Mouse (Mus musculus): Measurements from ENCODE around the gene Pard6a. TPM values are rescaled to one million over a fixed set of nuclear protein-coding genes. Genes with fewer than 3 reads are reported as not detected.

Pard6a gene
- total RNA-seq, 2 experiments from 2014 or later: 7.7 to 22.2 TPM

GRCm38 (mm10) chr8:105699488-105700215 is 1.3 kb upstream of the Pard6a start:
- no peak for ATAC-seq (ENCODE audit: poor library complexity, severe bottlenecking)

DNA sequence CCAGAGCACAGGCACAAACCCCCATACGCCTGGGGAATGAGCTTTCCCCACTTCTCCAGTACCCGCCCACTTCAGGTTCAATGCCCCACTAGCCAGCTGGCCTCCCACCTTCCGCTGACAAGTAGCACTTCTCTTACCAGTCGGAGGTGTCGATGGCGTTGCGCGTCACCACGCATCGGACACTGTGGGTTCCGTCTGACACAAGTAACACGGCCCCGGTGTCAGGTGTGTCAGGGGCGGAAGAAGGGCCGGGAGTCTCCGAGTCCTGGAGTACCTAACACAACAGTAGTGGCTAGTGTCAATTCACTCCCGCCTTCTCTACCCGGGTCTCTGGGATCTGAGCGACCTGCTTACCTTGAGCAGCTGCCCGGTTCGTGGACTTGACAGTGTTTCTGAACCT is 382 bp upstream of the Pard6a start:
- peak; percentile 75 for ATAC-seq (ENCODE audit: poor library complexity, severe bottlenecking)

GRCm38 (mm10) chr8:105702001-105702401 is 1.1 kb downstream of the Pard6a start:
- no peak for ATAC-seq (ENCODE audit: poor library complexity, severe bottlenecking)

GRCm38 (mm10) chr8:105702731-105703415 is 1.9 kb downstream of the Pard6a start:
- ATAC-seq (ENCODE audit: poor library complexity, severe bottlenecking): no peak

- ATAC-seq (ENCODE audit: poor library complexity, severe bottlenecking): no peak
Observed at GRCm38 (mm10) chr8:105704146-105704812, 3.3 kb downstream of the Pard6a start.

DNA sequence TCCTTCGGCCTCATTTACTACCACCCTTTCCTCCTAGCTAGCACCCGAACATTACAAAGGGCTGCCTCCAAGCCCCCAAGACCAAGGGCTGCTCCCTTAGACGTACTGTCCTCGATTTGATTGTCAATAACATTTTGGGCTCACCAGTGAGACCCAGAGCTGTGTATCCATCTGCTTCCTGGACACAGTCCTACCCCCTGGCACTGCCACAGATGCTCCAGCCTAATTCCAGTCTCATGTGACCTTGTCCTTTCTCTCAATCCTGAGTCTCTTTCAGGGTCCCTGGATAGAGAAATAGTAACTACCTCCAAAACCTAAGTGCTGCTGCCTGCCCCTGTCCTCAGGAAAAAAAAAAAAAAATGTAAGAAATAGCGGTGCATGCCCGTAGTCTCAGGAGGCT is 4.0 kb downstream of the Pard6a start:
- ATAC-seq (ENCODE audit: poor library complexity, severe bottlenecking): no peak

DNA sequence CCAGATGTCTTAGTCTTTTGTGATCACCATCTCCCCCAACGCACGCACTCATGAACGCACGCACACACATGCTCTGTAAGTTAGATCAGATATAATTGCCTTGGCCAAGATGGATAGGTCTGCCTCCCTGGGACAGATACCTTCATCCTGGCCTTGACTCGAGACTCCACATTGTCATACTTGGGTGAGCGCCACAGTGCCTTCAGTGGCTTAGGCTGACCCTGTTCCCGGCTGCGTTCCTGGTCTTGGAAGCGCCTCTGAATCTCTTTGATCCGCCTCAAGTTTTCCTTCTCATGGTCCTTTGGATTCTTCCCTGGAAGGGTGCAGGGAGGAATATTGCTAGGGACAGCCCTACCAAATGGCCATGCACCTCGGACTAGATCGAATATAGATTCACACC is 5.5 kb downstream of the Pard6a start:
- ATAC-seq (ENCODE audit: poor library complexity, severe bottlenecking): no peak

GRCm38 (mm10) chr8:105707498-105708403 is 6.8 kb downstream of the Pard6a start, which contains the start of the genes 4933405L10Rik and Enkd1:
Gene 4933405L10Rik (plus strand): TSS chr8:105707655.
Gene Enkd1 (minus strand): TSS chr8:105708210.
- ATAC-seq (ENCODE audit: poor library complexity, severe bottlenecking): peak; percentile 97

DNA sequence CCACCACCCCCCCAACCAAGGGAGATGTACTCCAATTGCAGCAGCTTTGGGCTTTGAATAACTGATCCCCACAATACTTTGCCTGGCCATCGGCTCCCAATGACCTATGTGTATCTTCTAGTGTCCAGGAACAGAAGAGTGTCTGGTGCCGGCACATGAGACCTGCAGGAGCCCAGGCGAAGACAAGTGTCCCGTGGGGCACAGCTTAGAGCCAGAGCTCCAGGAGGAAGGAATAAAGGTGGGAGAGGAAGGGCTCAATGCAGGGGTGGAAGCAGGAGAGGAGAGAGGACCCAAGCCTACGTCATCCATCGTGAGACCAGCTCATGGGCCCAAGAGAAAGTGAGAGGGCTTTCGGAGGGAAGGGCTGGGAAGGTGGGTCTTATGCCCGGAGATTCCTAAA is 7.7 kb downstream of the Pard6a start:
- no peak for ATAC-seq (ENCODE audit: poor library complexity, severe bottlenecking)

DNA sequence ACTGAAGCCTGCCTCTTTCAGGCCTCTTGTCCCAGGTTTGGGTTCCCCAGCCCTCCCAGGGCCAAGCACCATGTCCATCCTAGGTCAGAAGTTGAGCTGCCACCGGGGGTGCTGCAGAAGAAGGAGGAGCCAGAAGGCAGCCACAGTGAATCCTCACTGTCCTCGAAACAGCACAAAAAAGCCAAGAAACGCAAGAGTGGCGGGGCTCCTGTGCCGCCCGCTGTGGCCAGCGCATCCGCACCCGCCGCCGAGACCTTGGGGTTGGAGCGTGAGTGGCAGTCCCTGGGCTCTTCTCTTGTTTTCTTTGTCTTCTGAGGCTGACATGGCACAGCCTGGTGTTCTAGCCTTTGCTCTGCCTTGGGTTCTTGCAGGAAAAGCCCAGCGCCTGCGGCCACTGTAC is 8.4 kb downstream of the Pard6a start:
- ATAC-seq (ENCODE audit: poor library complexity, severe bottlenecking): no peak

- no peak for ATAC-seq (ENCODE audit: poor library complexity, severe bottlenecking)
Observed at GRCm38 (mm10) chr8:105712286-105712685, 11.3 kb downstream of the Pard6a start.

- peak; percentile 83 for ATAC-seq (ENCODE audit: poor library complexity, severe bottlenecking)
Observed at GRCm38 (mm10) chr8:105714139-105714538, 13.2 kb downstream of the Pard6a start.

DNA sequence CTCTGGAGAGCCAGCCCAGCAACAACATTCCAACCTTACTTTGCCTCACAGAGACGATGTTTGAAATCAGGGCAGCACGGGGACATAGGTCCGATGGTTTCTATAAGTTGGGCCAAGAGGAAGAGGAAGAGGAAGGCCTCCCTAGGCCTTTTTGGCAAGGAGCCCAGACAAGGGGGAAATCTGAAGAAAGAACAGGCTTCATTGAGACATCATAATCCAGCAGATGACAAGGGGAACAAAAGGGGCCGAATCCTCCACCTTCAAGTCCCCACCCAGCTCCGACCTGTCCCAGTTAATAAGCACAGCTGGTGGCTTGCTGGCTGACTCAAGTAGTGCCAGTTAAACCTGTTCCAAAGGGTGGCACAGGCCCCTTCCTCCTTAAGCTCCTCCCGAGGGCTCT is 14.1 kb downstream of the Pard6a start:
- peak; percentile 63 for ATAC-seq (ENCODE audit: poor library complexity, severe bottlenecking)

- no peak for ATAC-seq (ENCODE audit: poor library complexity, severe bottlenecking)
Observed at GRCm38 (mm10) chr8:105716302-105716945, 15.5 kb downstream of the Pard6a start.

GRCm38 (mm10) chr8:105719637-105720036 is 18.7 kb downstream of the Pard6a start:
- ATAC-seq (ENCODE audit: poor library complexity, severe bottlenecking): no peak

DNA sequence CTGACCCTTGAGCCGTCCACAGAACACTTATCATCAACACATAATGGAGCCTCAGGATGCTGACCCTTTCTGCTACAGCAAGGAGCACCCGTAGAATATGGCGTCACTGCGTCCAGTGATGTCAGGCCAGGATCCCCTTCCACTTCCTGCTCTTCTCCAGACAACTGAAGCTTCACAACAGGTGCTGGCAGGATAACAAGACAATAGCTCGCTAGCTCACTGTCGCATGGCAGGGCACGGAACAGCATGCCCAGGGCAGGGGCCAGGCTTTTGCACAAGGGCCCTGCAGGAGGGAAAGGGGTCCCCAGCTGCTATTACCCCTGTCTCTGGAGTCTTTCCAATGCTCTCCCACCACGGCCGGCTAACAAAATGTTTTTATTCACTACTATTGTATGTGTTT is 21.9 kb downstream of the Pard6a start:
- no peak for ATAC-seq (ENCODE audit: poor library complexity, severe bottlenecking)

GRCm38 (mm10) chr8:105725726-105726125 is 24.8 kb downstream of the Pard6a start:
- ATAC-seq (ENCODE audit: poor library complexity, severe bottlenecking): no peak

DNA sequence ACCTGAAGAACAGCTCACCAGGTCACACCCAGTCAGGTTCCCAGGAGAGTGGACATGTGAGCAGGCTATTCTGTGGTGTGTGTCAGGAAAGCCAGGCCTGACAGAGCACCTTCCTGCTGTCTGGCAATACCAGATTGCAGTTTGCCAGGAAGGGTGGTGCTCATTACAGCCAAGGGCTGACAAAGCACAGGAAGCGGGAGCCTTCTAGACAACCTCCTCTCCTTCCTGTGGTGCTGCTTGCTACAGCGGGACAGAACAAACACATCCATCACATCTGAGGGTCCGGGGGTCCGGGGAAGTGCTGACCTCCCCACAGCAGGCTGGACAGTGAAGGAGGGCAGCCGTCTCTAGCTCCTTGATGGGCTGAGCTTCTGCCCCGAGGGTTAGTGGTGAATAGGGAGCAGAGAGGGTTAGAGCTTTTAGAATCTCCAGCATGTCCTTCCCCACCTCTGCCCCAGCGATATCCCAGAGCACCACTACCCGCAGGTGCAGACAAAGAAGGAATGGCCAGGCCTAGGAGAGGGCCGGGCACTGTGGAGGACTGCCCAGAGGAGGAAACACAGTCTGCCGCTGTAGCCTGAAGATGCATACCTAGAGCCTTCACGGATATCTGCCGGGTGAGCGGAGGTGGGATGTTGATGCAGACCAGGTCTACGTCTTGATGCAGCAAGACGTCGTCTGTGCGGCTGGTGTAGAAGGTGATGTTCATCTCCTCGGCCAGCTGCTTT is 26.6 kb downstream of the Pard6a start:
- peak; percentile 77 for ATAC-seq (ENCODE audit: poor library complexity, severe bottlenecking)

DNA sequence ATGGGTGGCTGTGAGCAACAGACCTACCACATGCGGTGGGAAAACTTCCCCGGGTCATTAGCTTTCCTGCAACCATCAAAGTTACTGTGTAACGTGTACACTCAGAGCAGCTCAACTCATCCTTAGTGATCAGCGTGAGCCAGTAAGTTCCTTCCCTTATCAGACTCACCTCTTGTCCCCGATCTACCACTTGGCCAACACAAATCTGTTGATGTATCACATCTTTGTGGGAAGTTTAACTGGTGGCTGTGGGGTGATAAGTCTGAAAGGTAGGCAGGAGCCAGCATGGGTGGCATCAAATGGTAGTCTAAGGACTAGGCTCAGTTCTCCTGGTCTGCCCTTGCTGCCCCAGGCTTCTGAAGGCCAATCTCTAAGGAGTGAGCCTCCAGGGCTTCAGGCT is 31.2 kb downstream of the Pard6a start:
- no peak for ATAC-seq (ENCODE audit: poor library complexity, severe bottlenecking)

GRCm38 (mm10) chr8:105739216-105739615 is 38.3 kb downstream of the Pard6a start:
- no peak for ATAC-seq (ENCODE audit: poor library complexity, severe bottlenecking)
